Mouse (Mus musculus): ENCODE data around the gene Mafk. TPM values are rescaled to one million over a fixed set of nuclear protein-coding genes. Genes with fewer than 3 reads are reported as not detected.

The Mafk gene
- total and polyA plus RNA-seq, 2 experiments = 7.0 to 12.5 TPM

DNA sequence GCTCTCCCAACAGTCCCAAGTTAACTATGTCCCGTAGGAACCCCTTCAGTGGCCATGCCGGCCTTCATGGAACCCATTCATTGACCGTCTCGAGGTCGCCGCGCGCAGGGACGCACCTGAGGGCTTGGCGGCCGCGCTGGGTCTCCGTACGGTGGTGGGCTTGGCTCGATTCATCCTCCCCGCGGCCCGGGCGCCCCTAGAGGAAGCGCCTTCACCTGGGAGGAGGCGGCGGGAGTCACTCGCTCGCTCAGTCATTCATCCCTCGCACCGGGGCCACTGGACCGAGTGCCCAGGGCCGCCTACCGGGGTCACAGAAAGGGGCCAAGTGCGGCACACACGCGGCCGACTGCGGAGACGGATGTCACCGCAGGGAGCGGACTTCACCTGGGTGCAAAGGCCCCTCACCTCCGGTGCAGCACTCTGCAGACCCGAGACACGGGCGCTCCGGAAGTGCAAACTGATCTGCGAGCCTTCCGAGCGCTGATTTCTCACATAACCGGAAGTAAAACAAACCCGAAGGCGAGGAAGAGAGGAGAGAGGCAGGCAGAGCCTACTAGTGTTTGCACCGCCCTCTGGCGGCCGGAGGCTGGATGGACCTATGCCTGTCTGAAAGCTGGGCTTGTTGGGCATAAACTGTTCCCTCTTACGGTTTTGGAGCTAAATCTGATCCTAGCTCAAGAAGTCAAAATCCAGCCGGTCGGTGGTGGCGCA lies 15.9 kb upstream of the Mafk start, which contains the start of gene Ints1:
TSS of gene Ints1 (minus strand) at position 459 of the 711 bp plus-strand sequence.
- peak; percentile 98 for TF ChIP-seq CTCF (IDR thresholded peaks at IDR 0.05; ENCODE audit: low read depth, low read length)
- 0 out of 2 replicates have a peak, but pooled peaks have one; percentile 28 for TF ChIP-seq POLR2A (IDR thresholded peaks at IDR 0.05; ENCODE audit: extremely low read depth, insufficient read depth, low read length)
- DNase-seq (ENCODE audit: extremely low read depth, low read depth, low spot score) = peak; percentile 90
- H3K9ac ChIP-seq (ENCODE audit: low read depth, low read length) = peak within 1 kb of the TSS; percentile 79
- no peaks in the 10 kb centered on the region for H3K27me3 ChIP-seq (ENCODE audit: control insufficient read depth, insufficient read depth, low read length)
- H3K4me3 ChIP-seq (ENCODE audit: insufficient read depth, low read depth, low read length) = peak within 1 kb of the TSS; percentile 86
- no peaks in the 10 kb centered on the region; the same call in 1 of the 2 replicates for H3K36me3 ChIP-seq (ENCODE audit: control insufficient read depth, insufficient read depth, low read length)
- no peaks in the 10 kb centered on the region; the same call in 1 of the 2 replicates for H3K79me2 ChIP-seq (ENCODE audit: control insufficient read depth, insufficient read depth, low read length)
- H3K27ac ChIP-seq (replicated peaks; ENCODE audit: insufficient read depth, low read depth, low read length) = no peak within 1 kb of the TSS; the same call in 1 of the 2 replicates
- WGBS = under 1% methylated on average over 55 of the region's 55 CpGs
- no peaks in the 10 kb centered on the region for H3K4me1 ChIP-seq (ENCODE audit: control insufficient read depth, insufficient read depth, low read length)

DNA sequence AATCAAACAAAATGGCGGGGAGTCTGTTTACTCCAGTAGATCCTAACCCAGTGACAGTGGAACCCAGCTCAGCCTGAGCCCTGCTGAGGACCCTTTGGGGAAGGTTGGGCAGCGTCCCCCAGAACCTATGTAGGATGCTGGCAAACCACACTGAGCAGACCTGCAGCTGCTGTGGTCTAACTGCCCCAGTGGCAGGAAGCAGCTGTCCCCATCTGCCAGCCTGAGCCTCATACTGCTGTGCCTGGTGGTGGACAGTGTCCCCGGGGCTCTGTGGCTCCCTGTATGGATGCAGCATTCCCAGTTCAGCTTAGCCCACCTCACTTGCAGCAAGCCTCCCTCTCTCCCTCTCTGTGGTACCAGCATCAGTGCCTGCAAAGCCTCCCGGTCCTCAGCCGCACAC lies 14.3 kb upstream of the Mafk start:
- Histone ChIP-seq H3K27me3 (ENCODE audit: control insufficient read depth, insufficient read depth, low read length) (no peaks in the 10 kb centered on the region), H3K27ac (replicated peaks; ENCODE audit: insufficient read depth, low read depth, low read length) (no peak overlapping the region), H3K9ac (ENCODE audit: low read depth, low read length) (no peak overlapping the region), H3K4me3 (ENCODE audit: insufficient read depth, low read depth, low read length) (no peak overlapping the region), H3K79me2 (ENCODE audit: control insufficient read depth, insufficient read depth, low read length) (no peaks in the 10 kb centered on the region; the same call in 1 of the 2 replicates), H3K36me3 (ENCODE audit: control insufficient read depth, insufficient read depth, low read length) (no peaks in the 10 kb centered on the region), H3K4me1 (ENCODE audit: control insufficient read depth, insufficient read depth, low read length) (no peaks in the 10 kb centered on the region)
- 86% methylated on average over 5 of the region's 5 CpGs for WGBS
- no peak for TF ChIP-seq POLR2A (IDR thresholded peaks at IDR 0.05; ENCODE audit: extremely low read depth, insufficient read depth, low read length)
- TF ChIP-seq CTCF (IDR thresholded peaks at IDR 0.05; ENCODE audit: low read depth, low read length) = no peak
- DNase-seq (ENCODE audit: extremely low read depth, low read depth, low spot score) = no peak

DNA sequence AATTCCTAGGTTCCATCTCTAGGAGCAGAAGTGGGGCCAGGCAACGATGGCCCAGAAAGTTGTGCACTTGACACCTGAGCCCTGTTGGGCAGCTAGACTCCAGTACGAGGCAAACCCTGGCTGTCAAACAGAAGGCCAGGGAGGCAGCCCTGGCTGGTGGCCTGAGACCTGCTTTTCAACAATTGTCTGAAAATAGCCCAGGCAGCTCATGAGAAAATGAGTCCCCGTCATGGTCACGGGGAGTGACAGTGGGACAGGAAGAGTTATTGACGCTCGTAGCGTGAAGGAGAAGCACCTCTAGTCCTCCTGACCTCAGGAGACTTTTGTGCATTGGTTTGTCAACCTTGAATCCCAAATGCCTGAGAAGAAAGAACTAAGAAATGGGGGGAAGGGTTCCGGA lies 9.9 kb upstream of the Mafk start:
- Histone ChIP-seq H3K27me3 (ENCODE audit: control insufficient read depth, insufficient read depth, low read length) (no peaks in the 10 kb centered on the region), H3K36me3 (ENCODE audit: control insufficient read depth, insufficient read depth, low read length) (no peaks in the 10 kb centered on the region), H3K27ac (replicated peaks; ENCODE audit: insufficient read depth, low read depth, low read length) (no peak overlapping the region), H3K9ac (ENCODE audit: low read depth, low read length) (no peak overlapping the region), H3K4me1 (ENCODE audit: control insufficient read depth, insufficient read depth, low read length) (no peaks in the 10 kb centered on the region), H3K4me3 (ENCODE audit: insufficient read depth, low read depth, low read length) (no peak overlapping the region), H3K79me2 (ENCODE audit: control insufficient read depth, insufficient read depth, low read length) (no peaks in the 10 kb centered on the region)
- no peak for DNase-seq (ENCODE audit: extremely low read depth, low read depth, low spot score)
- 84% methylated on average over 8 of the region's 8 CpGs for WGBS
- TF ChIP-seq CTCF (IDR thresholded peaks at IDR 0.05; ENCODE audit: low read depth, low read length) (no peak), POLR2A (IDR thresholded peaks at IDR 0.05; ENCODE audit: extremely low read depth, insufficient read depth, low read length) (no peak)

DNA sequence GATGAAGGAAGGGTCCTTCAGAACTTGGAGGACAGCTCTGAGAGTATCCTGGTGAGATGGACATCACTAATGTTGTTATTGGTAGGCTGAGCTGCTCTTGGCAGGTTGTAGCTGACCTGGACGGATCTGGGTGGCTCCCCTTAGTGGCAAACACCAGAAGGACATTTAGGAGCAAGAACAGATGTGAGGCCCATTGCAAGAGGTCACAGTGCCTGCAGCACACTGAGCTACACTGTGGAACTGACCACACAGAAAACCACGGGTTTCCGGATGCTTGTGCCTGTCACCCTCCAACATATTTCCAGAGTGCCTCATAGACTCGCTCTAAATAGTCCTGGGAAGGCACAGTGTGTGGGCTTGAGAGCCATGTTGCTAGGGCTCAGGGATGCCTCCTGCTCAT lies 1.8 kb upstream of the Mafk start:
- Histone ChIP-seq H3K4me3 (ENCODE audit: insufficient read depth, low read depth, low read length) (no peak overlapping the region), H3K9ac (ENCODE audit: low read depth, low read length) (no peak overlapping the region), H3K79me2 (ENCODE audit: control insufficient read depth, insufficient read depth, low read length) (peaks cover 17% of the 10 kb centered on the region; the same call in 1 of the 2 replicates), H3K36me3 (ENCODE audit: control insufficient read depth, insufficient read depth, low read length) (no peaks in the 10 kb centered on the region), H3K27ac (replicated peaks; ENCODE audit: insufficient read depth, low read depth, low read length) (no peak overlapping the region), H3K4me1 (ENCODE audit: control insufficient read depth, insufficient read depth, low read length) (peaks cover 23% of the 10 kb centered on the region), H3K27me3 (ENCODE audit: control insufficient read depth, insufficient read depth, low read length) (no peaks in the 10 kb centered on the region)
- 61% methylated on average over 4 of the region's 4 CpGs for WGBS
- DNase-seq (ENCODE audit: extremely low read depth, low read depth, low spot score) = no peak
- TF ChIP-seq CTCF (IDR thresholded peaks at IDR 0.05; ENCODE audit: low read depth, low read length) (no peak), POLR2A (IDR thresholded peaks at IDR 0.05; ENCODE audit: extremely low read depth, insufficient read depth, low read length) (no peak)

DNA sequence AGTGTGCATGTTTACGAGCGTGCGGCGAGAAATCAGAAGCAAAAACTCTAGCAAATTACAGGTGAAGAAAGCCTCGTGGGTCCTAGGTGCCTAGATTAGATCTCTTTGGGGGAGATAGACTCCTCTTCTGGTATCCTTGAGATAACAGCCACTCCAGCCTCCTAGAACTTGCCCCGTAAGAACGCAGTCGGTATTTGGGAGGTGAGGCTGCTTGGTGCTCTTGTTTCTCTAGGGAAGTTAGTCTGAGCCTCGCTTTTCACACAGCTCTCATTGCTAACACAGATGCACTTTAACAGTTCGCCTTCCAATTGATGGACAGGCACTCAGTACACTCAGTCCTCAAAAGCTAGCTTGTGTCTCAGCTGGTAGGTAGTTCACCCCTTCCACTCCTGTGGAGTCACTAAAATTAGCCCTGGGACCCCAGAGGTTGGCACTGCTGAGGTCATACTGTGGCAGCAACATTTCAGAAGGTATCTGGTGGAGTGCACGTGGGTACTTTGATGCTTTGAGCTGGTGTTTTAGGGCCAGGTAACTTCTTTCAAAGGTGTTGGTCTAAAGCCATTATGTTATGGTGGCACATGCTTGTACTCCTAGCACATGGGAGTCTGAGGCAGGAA lies 954 bp downstream of the Mafk start:
- Histone ChIP-seq H3K36me3 (ENCODE audit: control insufficient read depth, insufficient read depth, low read length) (no peaks in the 10 kb centered on the region), H3K79me2 (ENCODE audit: control insufficient read depth, insufficient read depth, low read length) (peaks cover 35% of the 10 kb centered on the region), H3K27me3 (ENCODE audit: control insufficient read depth, insufficient read depth, low read length) (no peaks in the 10 kb centered on the region), H3K9ac (ENCODE audit: low read depth, low read length) (peak overlapping the region; percentile 88), H3K4me3 (ENCODE audit: insufficient read depth, low read depth, low read length) (peak overlapping the region; percentile 77), H3K4me1 (ENCODE audit: control insufficient read depth, insufficient read depth, low read length) (peaks cover 30% of the 10 kb centered on the region), H3K27ac (replicated peaks; ENCODE audit: insufficient read depth, low read depth, low read length) (peak overlapping the region; percentile 79)
- no peak for DNase-seq (ENCODE audit: extremely low read depth, low read depth, low spot score)
- WGBS = 8% methylated on average over 11 of the region's 11 CpGs
- TF ChIP-seq CTCF (IDR thresholded peaks at IDR 0.05; ENCODE audit: low read depth, low read length) = no peak
- no peak for TF ChIP-seq POLR2A (IDR thresholded peaks at IDR 0.05; ENCODE audit: extremely low read depth, insufficient read depth, low read length)

Measured in liver, adult 2 months (tissue).